Mouse (Mus musculus) heart, adult 2 months (tissue): Measurements from ENCODE around the gene Primpol.
"Not testable (repeated sequence)": the region's sequence is repeated elsewhere in the genome, so short reads cannot be mapped to it uniquely, and the experiment has no call there.

Source experiments
- CTCF ChIP-seq: fragments of 200-600 bp; IDR thresholded peaks from 2 replicates; pipeline ENCODE4 v1.8.1; 2022; ENCODE audit warnings: antibody characterized with exemption, mild to moderate bottlenecking, moderate library complexity
- EP300 ChIP-seq: fragments of 200-500 bp; IDR thresholded peaks from 2 replicates; pipeline ENCODE4 v1.6.1; 2011; ENCODE audit warnings: low read depth, low read length, control low read depth; ENCODE audit not compliant: insufficient read depth

- TF ChIP-seq EP300, CTCF: not testable (repeated sequence)
Observed at GRCm38 (mm10) chr8:46584328-46584727, 32.7 kb downstream of the Primpol start.
